ENCODE assay signal across 8 mouse cellular contexts in the genomic region with DNA sequence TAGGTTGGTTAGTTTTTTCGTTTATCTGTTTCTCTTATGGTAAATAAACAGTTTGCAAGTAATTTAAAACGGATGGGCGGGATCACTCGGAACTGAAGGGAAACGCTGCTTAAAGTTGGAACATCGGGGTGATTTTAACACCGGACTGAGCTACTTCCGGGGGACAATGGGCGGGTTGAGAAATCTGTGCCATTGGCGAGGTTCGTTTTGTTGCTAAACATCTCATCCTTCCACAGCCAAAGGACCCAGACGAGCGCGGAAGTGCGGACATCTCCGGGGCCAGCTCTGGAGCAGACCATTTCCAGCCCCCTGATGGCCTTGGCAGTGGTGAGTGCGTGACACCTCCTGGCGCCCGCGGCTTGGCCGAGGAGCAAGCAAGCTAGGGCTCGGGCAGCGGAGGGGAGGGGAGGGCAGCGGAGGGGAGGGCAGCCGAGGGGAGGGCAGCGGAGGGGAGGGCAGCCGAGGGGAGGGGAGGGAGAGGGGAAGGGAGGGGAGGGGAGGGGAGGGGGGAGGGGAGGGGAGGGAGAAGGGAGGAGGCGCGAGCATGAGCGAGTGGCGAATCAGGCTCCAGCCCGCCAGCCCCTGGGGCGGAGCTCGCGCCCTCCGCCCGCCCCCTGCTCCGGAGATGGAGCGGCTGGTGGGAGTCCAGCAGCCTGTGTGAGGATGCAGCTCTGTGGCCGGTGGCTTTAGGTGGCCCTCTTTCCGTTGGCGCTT. TPM values are rescaled to one million over a fixed set of nuclear protein-coding genes. Genes with fewer than 3 reads are reported as not detected.
DNase-seq lines count a peak whose midpoint lies in the region; ATAC-seq and TF ChIP-seq lines count a peak whose summit lies in the region.

No protein-coding gene starts in this region.

- peak overlapping the region; percentile 53 for H3K4me3 ChIP-seq in embryonic facial prominence, embryonic 13.5 days
- peak overlapping the region; percentile 86 for H3K4me3 ChIP-seq in kidney, adult 2 months (ENCODE audit: insufficient read depth, low read depth, low read length)
- H3K4me3 ChIP-seq in limb, embryonic 13.5 days = peak overlapping the region; percentile 55
- peak overlapping the region; percentile 52 for H3K4me3 ChIP-seq in midbrain, embryonic 16.5 days (ENCODE audit: low read depth, low read length)

- H3K27me3 ChIP-seq in embryonic facial prominence, embryonic 13.5 days = no peaks in the 10 kb centered on the region
- H3K27me3 ChIP-seq in kidney, adult 2 months (replicated peaks; ENCODE audit: control insufficient read depth, insufficient read depth, low read length) = no peaks in the 10 kb centered on the region
- H3K27me3 ChIP-seq in limb, embryonic 13.5 days = no peaks in the 10 kb centered on the region
- H3K27me3 ChIP-seq in midbrain, embryonic 16.5 days (ENCODE audit: control insufficient read depth, insufficient read depth, low read depth, low read length) = no peaks in the 10 kb centered on the region

- peak; percentile 84 for DNase-seq in 3T3-L1 (ENCODE audit: low read depth, low spot score)
- peak; percentile 77 to 84 for DNase-seq in adrenal gland, postnatal 36 days
- peak; percentile 72 to 80 for DNase-seq in heart, adult 18-20 months
- DNase-seq in kidney, adult 2 months = peak; percentile 85
- DNase-seq in spleen, postnatal 10 days (ENCODE audit: low spot score in 2 of 2) = peak; percentile 46 to 68

- TF ChIP-seq POLR2A in kidney, adult 2 months (IDR thresholded peaks at IDR 0.05; ENCODE audit: low read depth, low read length) = no peak

- no peak for TF ChIP-seq CTCF in kidney, adult 2 months (conservative IDR thresholded peaks at IDR 0.05; ENCODE audit: insufficient read depth, insufficient read length, low read depth, low read length)

- H3K27ac ChIP-seq in embryonic facial prominence, embryonic 13.5 days = peak overlapping the region; percentile 88
- H3K27ac ChIP-seq in kidney, adult 2 months (ENCODE audit: insufficient read depth, low read depth, low read length) = peak overlapping the region; percentile 81; the same call in 1 of the 2 replicates
- peak overlapping the region; percentile 79; the same call in 1 of the 2 replicates for H3K27ac ChIP-seq in limb, embryonic 13.5 days
- peak overlapping the region; percentile 87 for H3K27ac ChIP-seq in midbrain, embryonic 16.5 days (ENCODE audit: low read length)

- H3K9ac ChIP-seq in embryonic facial prominence, embryonic 13.5 days = peak overlapping the region; percentile 67
- 0 out of 2 replicates have a peak overlapping the region, but pooled peaks have one; percentile 62 for H3K9ac ChIP-seq in limb, embryonic 13.5 days
- peak overlapping the region; percentile 65 for H3K9ac ChIP-seq in midbrain, embryonic 16.5 days (ENCODE audit: low read depth, low read length)

- H3K36me3 ChIP-seq in embryonic facial prominence, embryonic 13.5 days = no peaks in the 10 kb centered on the region
- H3K36me3 ChIP-seq in kidney, adult 2 months (ENCODE audit: control insufficient read depth, insufficient read depth, low read length) = no peaks in the 10 kb centered on the region
- H3K36me3 ChIP-seq in limb, embryonic 13.5 days = no peaks in the 10 kb centered on the region
- H3K36me3 ChIP-seq in midbrain, embryonic 16.5 days (ENCODE audit: control insufficient read depth, insufficient read depth, low read length) = no peaks in the 10 kb centered on the region

- peak overlapping the region; percentile 52 for H3K4me2 ChIP-seq in embryonic facial prominence, embryonic 13.5 days
- peak overlapping the region; percentile 56 for H3K4me2 ChIP-seq in limb, embryonic 13.5 days (replicated peaks)
- H3K4me2 ChIP-seq in midbrain, embryonic 16.5 days (ENCODE audit: low read length) = peak overlapping the region; percentile 57

- H3K9me3 ChIP-seq in embryonic facial prominence, embryonic 13.5 days = no peaks in the 10 kb centered on the region
- H3K9me3 ChIP-seq in limb, embryonic 13.5 days = no peaks in the 10 kb centered on the region
- H3K9me3 ChIP-seq in midbrain, embryonic 16.5 days (replicated peaks; ENCODE audit: control insufficient read depth, low read length, poor library complexity, severe bottlenecking) = no peaks in the 10 kb centered on the region

- WGBS in embryonic facial prominence, embryonic 13.5 days = 21% methylated on average over 30 of the region's 42 CpGs
- WGBS in kidney, adult 2 months = under 1% methylated on average over 27 of the region's 42 CpGs
- 22% methylated on average over 33 of the region's 42 CpGs for WGBS in limb, embryonic 13.5 days
- 20% methylated on average over 34 of the region's 42 CpGs for WGBS in midbrain, embryonic 16.5 days

- no peaks in the 10 kb centered on the region for H3K4me1 ChIP-seq in embryonic facial prominence, embryonic 13.5 days
- H3K4me1 ChIP-seq in kidney, adult 2 months (ENCODE audit: control insufficient read depth, insufficient read depth, low read length) = no peaks in the 10 kb centered on the region
- no peaks in the 10 kb centered on the region for H3K4me1 ChIP-seq in limb, embryonic 13.5 days
- H3K4me1 ChIP-seq in midbrain, embryonic 16.5 days (ENCODE audit: control insufficient read depth, insufficient read depth, low read length) = no peaks in the 10 kb centered on the region

- peak; percentile 83; the same call in 1 of the 2 replicates for ATAC-seq in embryonic facial prominence, embryonic 13.5 days (ENCODE audit: insufficient number of reproducible peaks, insufficient read depth, low FRiP score, low TSS enrichment, low read depth)
- ATAC-seq in limb, embryonic 13.5 days (ENCODE audit: low FRiP score, low read depth) = peak; percentile 95
- peak; percentile 99 for ATAC-seq in midbrain, embryonic 16.5 days

RNA-seq across cellular contexts. Expression of gene Nxt2, which starts 1.6 kb away (rescaled TPM):
- total RNA-seq in adrenal gland, postnatal 36 days (2021) = 10 to 100 TPM; 12.5 to 18.6 TPM
- polyA plus RNA-seq in embryonic facial prominence, embryonic 13.5 days (2015; fragmentation: Nextera tagmentation; extraction: Ambion mirVana) = 16.2 and 16.8 TPM in 2 replicates
- 1 to 10 TPM; 6.0 to 7.7 TPM for total RNA-seq in heart, adult 18-20 months (2021)
- 11.0 and 15.5 TPM in 2 replicates for polyA plus RNA-seq in kidney, adult 2 months (2012; rRNA removed)
- 12.7 and 13.3 TPM in 2 replicates for polyA plus RNA-seq in limb, embryonic 13.5 days (2015; fragmentation: Nextera tagmentation; extraction: Ambion mirVana)
- 18.1 and 21.6 TPM in 2 replicates for polyA plus RNA-seq in midbrain, embryonic 16.5 days (2015; fragmentation: Nextera tagmentation; extraction: Ambion mirVana)

RNA-seq across cellular contexts. Expression of gene Gucy2f, which starts 31.5 kb away (rescaled TPM):
- total RNA-seq in adrenal gland, postnatal 36 days (2021) = not detected
- not detected in 2 replicates for polyA plus RNA-seq in embryonic facial prominence, embryonic 13.5 days (2015; fragmentation: Nextera tagmentation; extraction: Ambion mirVana)
- total RNA-seq in heart, adult 18-20 months (2021) = not detected
- polyA plus RNA-seq in kidney, adult 2 months (2012; rRNA removed) = 0.09 and 0.11 TPM in 2 replicates
- polyA plus RNA-seq in limb, embryonic 13.5 days (2015; fragmentation: Nextera tagmentation; extraction: Ambion mirVana) = 0.01 TPM in 1 of 2 replicates, not detected in the other
- polyA plus RNA-seq in midbrain, embryonic 16.5 days (2015; fragmentation: Nextera tagmentation; extraction: Ambion mirVana) = 0.10 and 0.15 TPM in 2 replicates

Comparison
In these comparisons a context has a peak if more than half of its experiments do, and no peak if none do; other contexts are left out.
1. Peak in every context shown above with its lines: DNase-seq, ATAC-seq, H3K4me3 ChIP-seq and H3K27ac ChIP-seq.